Mouse (Mus musculus) heart, postnatal 0 days (tissue): ENCODE data around the gene 1700069L16Rik.

Experiments used
- CTCF ChIP-seq: IDR thresholded peaks from 2 replicates; pipeline ENCODE4 v1.5.1; 2016; ENCODE audit warnings: antibody characterized with exemption, control low read depth, low read depth
- EP300 ChIP-seq: IDR thresholded peaks from 2 replicates; pipeline ENCODE4 v1.6.1; 2016; ENCODE audit warnings: antibody characterized with exemption, low read depth

- TF ChIP-seq CTCF (no peak), EP300 (no peak)
Measured at GRCm38 (mm10) chr5:113683246-113683645, 41.3 kb downstream of the 1700069L16Rik start.
